Mouse (Mus musculus) lung, postnatal 0 days (tissue): ENCODE measurements around the gene Angpt4. TPM values are rescaled to one million over a fixed set of nuclear protein-coding genes. Genes with fewer than 3 reads are reported as not detected.
A peak's percentile ranks its signal among the peaks of the same experiment; 100 is the strongest.

Source experiments
- ATAC-seq: fragments of 200-750 bp; cut with Nextera tagmentation; 2 replicates; pipeline ENCODE4 v1.8.0; 2017; ENCODE audit warnings: moderate library complexity
- DNase-seq: peaks from one replicate; pipeline ENCODE4 v3.0.0-alpha.2; 2016; ENCODE audit warnings: low spot score
- H3K27ac ChIP-seq: fragments of 300-500 bp; sonication (generic); 2 replicates; pipeline ENCODE4 v1.5.1; 2014; ENCODE audit warnings: antibody characterized with exemption, mild to moderate bottlenecking, low read length, mixed read lengths
- H3K27me3 ChIP-seq: fragments of 300-500 bp; sonication (generic); replicated peaks from 2 replicates; pipeline ENCODE4 v1.6.1; 2014; ENCODE audit warnings: low read length, mixed read lengths; ENCODE audit not compliant: insufficient read depth
- H3K36me3 ChIP-seq: fragments of 300-500 bp; sonication (generic); 2 replicates; pipeline ENCODE4 v1.6.1; 2014; ENCODE audit warnings: low read length, mixed read lengths; ENCODE audit not compliant: insufficient read depth
- H3K4me1 ChIP-seq: fragments of 300-500 bp; sonication (generic); 2 replicates; pipeline ENCODE4 v1.6.1; 2014; ENCODE audit warnings: antibody characterized with exemption, low read depth, low read length, mixed read lengths; ENCODE audit not compliant: insufficient read depth
- H3K4me2 ChIP-seq: fragments of 300-500 bp; sonication (generic); replicated peaks from 2 replicates; pipeline ENCODE4 v1.6.1; 2014; ENCODE audit warnings: low read depth, mild to moderate bottlenecking, low read length, moderate library complexity, mixed read lengths
- H3K4me3 ChIP-seq: fragments of 300-500 bp; sonication (generic); 2 replicates; pipeline ENCODE4 v1.5.1; 2014; ENCODE audit warnings: low read depth, low read length
- H3K9ac ChIP-seq: fragments of 300-500 bp; sonication (generic); replicated peaks from 2 replicates; pipeline ENCODE4 v1.6.1; 2014; ENCODE audit warnings: low read depth, mild to moderate bottlenecking
- H3K9me3 ChIP-seq: fragments of 300-500 bp; sonication (generic); 2 replicates; pipeline ENCODE4 v1.6.1; 2016; ENCODE audit warnings: low read length, mixed read lengths
- CTCF ChIP-seq: IDR thresholded peaks from 2 replicates; pipeline ENCODE4 v1.5.1; 2016; ENCODE audit warnings: antibody characterized with exemption, mild to moderate bottlenecking
- EP300 ChIP-seq: IDR thresholded peaks from 2 replicates; pipeline ENCODE4 v1.6.1; 2016; ENCODE audit warnings: antibody characterized with exemption, mild to moderate bottlenecking, control low read depth
- WGBS: fragments of 180-500 bp; shearing (Covaris S2); extraction: QIAGEN DNeasy Blood & Tissue Kit; methylation state at CpG from one replicate; pipeline ENCODE4 v1.1.7; 2014; 5-methylcytosine and 5-hydroxymethylcytosine counted together
- polyA plus RNA-seq: library from polyadenylated mRNA; unstranded; fragments of >200 nt; fragmentation: Nextera tagmentation; extraction: Ambion mirVana; gene quantifications from 2 replicates; pipeline ENCODE4 v1.2.1, GENCODE M21; 2015

The Angpt4 gene
- polyA plus RNA-seq, 1 experiment from 2014 or later: 0.13 TPM

DNA sequence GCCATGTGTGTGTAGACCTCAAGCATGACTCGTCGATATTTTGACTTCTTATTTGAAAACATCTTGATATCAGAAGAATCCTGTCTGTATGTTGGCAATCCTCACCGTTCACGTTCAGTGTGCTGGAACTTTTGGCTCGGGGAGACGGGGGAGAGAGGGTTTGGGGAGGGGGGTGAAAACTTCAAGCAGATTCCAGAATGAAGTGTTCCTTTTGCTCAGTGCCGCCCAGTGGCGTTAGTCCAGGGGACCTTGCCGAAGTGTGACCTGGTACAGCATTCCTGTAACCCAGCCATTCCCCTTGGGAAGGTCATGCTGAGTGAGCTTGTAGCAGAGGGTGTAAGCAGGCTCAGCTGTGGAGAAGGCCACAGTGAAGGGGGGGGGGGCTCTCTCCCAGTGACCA lies 8.1 kb downstream of the Angpt4 start:
- Histone ChIP-seq H3K27me3 (no peaks in the 10 kb centered on the region), H3K4me1 (no peaks in the 10 kb centered on the region), H3K4me3 (no peak overlapping the region), H3K36me3 (no peaks in the 10 kb centered on the region), H3K27ac (no peak overlapping the region), H3K9me3 (no peaks in the 10 kb centered on the region), H3K4me2 (no peak overlapping the region), H3K9ac (no peak overlapping the region)
- DNase-seq: no peak
- WGBS: 40% methylated on average over 9 of the region's 9 CpGs
- ATAC-seq: no peak
- no peak for TF ChIP-seq EP300
- TF ChIP-seq CTCF: no peak

DNA sequence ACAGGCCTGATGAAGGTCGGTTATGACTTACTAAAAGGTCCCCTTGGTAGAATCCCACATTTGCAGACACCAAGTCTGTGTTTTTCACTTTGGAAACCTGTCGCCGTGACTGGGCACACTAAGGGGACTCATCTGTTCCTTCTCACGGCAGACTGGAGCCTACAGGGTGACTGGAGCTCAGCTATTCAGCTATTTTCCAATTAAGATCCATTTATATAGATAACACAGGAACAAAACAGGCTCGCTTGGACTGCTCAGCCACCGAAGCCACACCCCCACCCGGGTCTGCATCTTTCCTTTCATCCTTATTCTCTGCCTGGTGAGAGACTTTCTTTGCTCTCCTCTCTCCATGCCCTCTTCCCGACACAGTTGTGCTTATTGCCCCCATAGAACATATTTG lies 10.1 kb downstream of the Angpt4 start:
- DNase-seq: no peak

GRCm38 (mm10) chr2:151921596-151921995 lies 10.6 kb downstream of the Angpt4 start:
- H3K4me1 ChIP-seq: no peaks in the 10 kb centered on the region
- H3K4me3 ChIP-seq: no peak overlapping the region
- H3K9me3 ChIP-seq: no peaks in the 10 kb centered on the region
- H3K4me2 ChIP-seq: no peak overlapping the region
- H3K27me3 ChIP-seq: no peaks in the 10 kb centered on the region
- H3K9ac ChIP-seq: no peak overlapping the region
- 35% methylated on average over 4 of the region's 4 CpGs for WGBS
- TF ChIP-seq EP300: no peak
- H3K36me3 ChIP-seq: no peaks in the 10 kb centered on the region
- ATAC-seq (peak; percentile 50), DNase-seq (no peak)
- H3K27ac ChIP-seq: no peak overlapping the region

More for the DNA sequence above, 10.1 kb downstream of the Angpt4 start:
- H3K4me2 ChIP-seq: no peak overlapping the region
- no peak overlapping the region for H3K4me3 ChIP-seq
- no peaks in the 10 kb centered on the region for H3K4me1 ChIP-seq
- no peaks in the 10 kb centered on the region for H3K27me3 ChIP-seq
- WGBS: 65% methylated on average over 8 of the region's 8 CpGs
- H3K36me3 ChIP-seq: no peaks in the 10 kb centered on the region
- no peak for ATAC-seq
- H3K27ac ChIP-seq: no peak overlapping the region
- no peak overlapping the region for H3K9ac ChIP-seq
- H3K9me3 ChIP-seq: no peaks in the 10 kb centered on the region
- TF ChIP-seq EP300 (no peak), CTCF (no peak)

GRCm38 (mm10) chr2:151924276-151924675 lies 13.3 kb downstream of the Angpt4 start:
- H3K4me3 ChIP-seq: no peak overlapping the region
- WGBS: 88% methylated on average over 7 of the region's 7 CpGs
- no peak for ATAC-seq
- TF ChIP-seq EP300: no peak
- TF ChIP-seq CTCF: no peak
- no peaks in the 10 kb centered on the region for H3K4me1 ChIP-seq
- H3K36me3 ChIP-seq: no peaks in the 10 kb centered on the region
- no peaks in the 10 kb centered on the region for H3K9me3 ChIP-seq
- H3K27ac ChIP-seq: no peak overlapping the region
- H3K27me3 ChIP-seq: no peaks in the 10 kb centered on the region
- DNase-seq: no peak
- H3K4me2 ChIP-seq: no peak overlapping the region
- H3K9ac ChIP-seq: no peak overlapping the region

DNA sequence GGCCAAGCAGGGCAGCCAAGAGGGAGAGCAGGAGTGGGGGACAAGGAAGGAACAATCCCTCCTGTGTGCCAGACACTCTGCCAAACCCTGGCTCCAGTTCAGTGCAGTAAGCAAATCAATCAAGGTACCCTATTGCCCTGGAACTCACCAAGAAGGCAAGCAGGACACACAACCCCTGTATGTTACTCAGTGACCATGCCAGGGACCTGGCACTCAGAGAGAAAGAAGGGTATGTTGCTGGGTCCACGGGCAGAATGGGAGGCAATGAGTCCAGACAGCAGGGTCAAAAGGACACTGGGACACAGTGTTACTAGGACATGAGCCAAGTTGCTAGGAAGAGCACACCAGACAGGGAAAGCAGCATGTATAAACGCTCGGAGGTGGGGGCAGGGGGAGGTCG lies 14.7 kb downstream of the Angpt4 start:
- H3K4me2 ChIP-seq: no peak overlapping the region
- H3K27me3 ChIP-seq: no peaks in the 10 kb centered on the region
- TF ChIP-seq CTCF: no peak
- TF ChIP-seq EP300: no peak
- no peak overlapping the region for H3K9ac ChIP-seq
- DNase-seq (no peak), ATAC-seq (0 out of 2 replicates have a peak, but pooled peaks have one; percentile 23)
- H3K27ac ChIP-seq: no peak overlapping the region
- WGBS: 27% methylated on average over 4 of the region's 4 CpGs
- no peaks in the 10 kb centered on the region for H3K4me1 ChIP-seq
- H3K36me3 ChIP-seq: no peaks in the 10 kb centered on the region
- H3K4me3 ChIP-seq: no peak overlapping the region
- no peaks in the 10 kb centered on the region for H3K9me3 ChIP-seq

GRCm38 (mm10) chr2:151927103-151927502 lies 16.1 kb downstream of the Angpt4 start:
- Histone ChIP-seq H3K4me2 (no peak overlapping the region), H3K36me3 (no peaks in the 10 kb centered on the region), H3K9me3 (no peaks in the 10 kb centered on the region), H3K27me3 (no peaks in the 10 kb centered on the region), H3K4me1 (no peaks in the 10 kb centered on the region), H3K4me3 (no peak overlapping the region), H3K9ac (no peak overlapping the region), H3K27ac (no peak overlapping the region)
- 76% methylated on average over 11 of the region's 11 CpGs for WGBS
- DNase-seq: no peak
- no peak for TF ChIP-seq EP300
- TF ChIP-seq CTCF: no peak
- no peak for ATAC-seq
